Mouse (Mus musculus): ENCODE measurements around the gene E130309D02Rik.
A peak's percentile ranks its signal among the peaks of the same experiment; 100 is the strongest.

Gene E130309D02Rik

GRCm38 (mm10) chr5:143314730-143315513, at the start of gene E130309D02Rik:
TSS of gene E130309D02Rik (minus strand) at chr5:143315360.
- peak; percentile 80 to 90 for DNase-seq

- no peak for DNase-seq
These were observed 48.8 kb upstream of the E130309D02Rik start for GRCm38 (mm10) chr5:143363678-143364615.

GRCm38 (mm10) chr5:143361428-143361827, 46.3 kb upstream of the E130309D02Rik start:
- no peak for DNase-seq

GRCm38 (mm10) chr5:143360000-143360399, 44.8 kb upstream of the E130309D02Rik start:
- DNase-seq, result peak in 1 of 2 experiments; percentile 15

DNA sequence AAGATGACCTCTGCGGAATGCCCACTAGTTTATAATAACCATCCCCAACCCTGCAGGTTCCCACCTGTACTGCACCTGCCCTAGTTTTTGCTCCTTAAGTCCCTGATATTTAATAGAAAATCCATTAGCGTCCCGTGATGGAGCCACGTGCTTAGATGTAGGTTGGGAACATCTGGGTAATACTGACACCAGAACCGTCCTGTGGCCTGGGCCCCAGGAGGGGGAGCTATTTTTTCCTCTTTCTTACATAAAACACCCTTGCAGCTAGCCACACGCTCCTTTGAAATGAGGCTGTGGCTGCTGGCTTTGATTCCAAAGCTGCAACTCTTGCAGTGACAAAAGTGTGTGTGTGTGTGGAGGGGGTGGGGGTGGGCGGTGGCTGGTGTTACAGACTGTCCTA, 44.1 kb upstream of the E130309D02Rik start:
- DNase-seq, result no peak

GRCm38 (mm10) chr5:143357564-143357963, 42.4 kb upstream of the E130309D02Rik start:
- no peak for DNase-seq

GRCm38 (mm10) chr5:143356686-143357388, 41.7 kb upstream of the E130309D02Rik start, which contains the start of gene Grid2ip:
TSS of gene Grid2ip (plus strand) at chr5:143357338.
- no peak for DNase-seq

GRCm38 (mm10) chr5:143356017-143356416, 40.9 kb upstream of the E130309D02Rik start:
- DNase-seq, result no peak

GRCm38 (mm10) chr5:143346367-143346766, 31.2 kb upstream of the E130309D02Rik start:
- peak; percentile 58 to 63 for DNase-seq

- no peak for DNase-seq
These were observed 24.4 kb upstream of the E130309D02Rik start for GRCm38 (mm10) chr5:143339603-143340002.

- DNase-seq, result no peak
These were observed 21.4 kb upstream of the E130309D02Rik start for GRCm38 (mm10) chr5:143336559-143336958.

DNA sequence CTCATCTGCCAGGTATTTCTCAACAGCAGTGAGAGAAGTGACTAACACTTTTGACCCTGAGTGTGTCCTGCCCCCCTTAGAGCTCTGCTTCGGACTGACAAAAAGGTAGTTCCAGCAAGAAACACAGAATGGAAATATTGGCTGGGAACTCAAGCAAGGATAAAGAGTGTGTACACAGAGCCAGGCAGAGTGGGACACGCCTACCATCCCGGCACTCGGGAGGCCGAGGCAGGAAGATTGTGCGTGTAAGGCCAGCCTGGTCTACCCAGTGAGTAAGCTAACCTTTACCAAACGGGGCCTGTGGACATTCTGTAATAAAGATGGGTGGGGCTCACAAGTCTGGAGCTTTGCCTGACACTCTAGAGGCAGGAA, 19.9 kb upstream of the E130309D02Rik start:
- no peak for DNase-seq

DNA sequence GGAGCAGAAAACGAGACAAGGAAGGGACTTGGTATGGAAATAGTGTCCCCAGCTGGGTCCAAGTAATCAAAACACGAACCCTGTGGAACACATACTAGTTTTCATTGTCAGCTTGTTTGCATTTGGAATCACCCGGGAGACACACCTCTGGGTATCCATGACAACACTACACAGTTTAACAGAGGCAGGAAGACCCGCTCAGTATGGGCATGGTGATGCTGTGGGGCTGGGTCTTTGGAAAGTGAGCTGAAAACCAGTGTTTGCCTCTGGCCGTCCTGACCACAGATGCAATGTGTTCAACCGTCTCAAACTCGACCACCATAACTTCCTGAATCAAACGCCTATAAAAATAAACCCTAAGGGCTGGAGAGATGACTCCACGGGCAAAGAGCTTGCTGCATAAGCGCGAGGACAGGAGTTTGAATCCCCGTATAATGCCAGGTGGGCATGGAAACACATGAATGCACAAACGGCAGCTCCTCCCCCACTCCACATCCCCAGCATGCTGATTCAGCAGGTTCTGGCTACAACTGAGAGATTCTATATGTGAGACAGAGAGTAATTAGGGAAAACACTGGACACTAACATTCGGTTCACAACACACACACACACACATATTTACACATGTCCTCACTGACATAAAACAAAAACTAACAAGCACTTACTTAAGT, 19.4 kb upstream of the E130309D02Rik start:
- no peak for DNase-seq

GRCm38 (mm10) chr5:143333872-143334271, 18.7 kb upstream of the E130309D02Rik start:
- peak in 1 of 2 experiments; percentile 76 for DNase-seq

GRCm38 (mm10) chr5:143328690-143329495, 13.7 kb upstream of the E130309D02Rik start, which contains the start of gene Zdhhc4:
TSS of gene Zdhhc4 (minus strand) at chr5:143329256.
- peak; percentile 81 to 89 for DNase-seq

DNA sequence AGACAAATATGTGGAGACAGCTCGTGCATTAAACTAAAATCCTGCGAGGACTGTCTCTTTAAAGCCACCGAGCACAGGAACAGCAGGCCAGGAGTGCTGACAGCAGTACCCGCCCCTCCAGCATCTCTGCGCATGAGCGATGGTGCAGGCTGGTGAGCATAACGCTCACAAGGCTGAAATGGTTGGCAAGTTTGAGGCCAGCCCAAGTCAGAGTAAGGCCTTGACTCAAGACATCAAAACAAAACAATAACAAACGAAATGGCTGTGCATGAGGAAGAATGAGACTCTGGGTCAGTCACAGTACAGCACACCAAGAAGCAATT, 2.1 kb upstream of the E130309D02Rik start:
- DNase-seq, result peak; percentile 36 to 56

GRCm38 (mm10) chr5:143316605-143317287, 1.6 kb upstream of the E130309D02Rik start:
- no peak for DNase-seq

DNA sequence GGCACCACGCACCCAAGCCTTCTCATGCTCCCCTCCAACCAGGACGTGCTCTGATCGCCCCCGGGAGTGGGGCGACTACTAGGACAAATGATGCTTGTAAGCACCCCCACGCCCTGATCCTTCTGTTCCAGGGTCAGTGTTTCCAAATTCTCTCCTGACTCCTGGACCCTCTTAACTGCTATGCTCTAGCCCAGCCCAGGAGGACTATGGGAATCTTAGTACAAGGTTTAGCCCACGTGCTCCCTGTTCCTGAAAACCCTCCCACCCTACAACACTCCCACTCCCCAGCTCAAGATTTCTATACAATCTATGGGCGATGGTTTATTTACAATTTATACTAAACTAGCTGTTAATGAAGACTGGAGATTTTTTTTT, 341 bp upstream of the E130309D02Rik start:
- DNase-seq, result no peak

GRCm38 (mm10) chr5:143314183-143314729, 904 bp downstream of the E130309D02Rik start:
- no peak for DNase-seq

DNA sequence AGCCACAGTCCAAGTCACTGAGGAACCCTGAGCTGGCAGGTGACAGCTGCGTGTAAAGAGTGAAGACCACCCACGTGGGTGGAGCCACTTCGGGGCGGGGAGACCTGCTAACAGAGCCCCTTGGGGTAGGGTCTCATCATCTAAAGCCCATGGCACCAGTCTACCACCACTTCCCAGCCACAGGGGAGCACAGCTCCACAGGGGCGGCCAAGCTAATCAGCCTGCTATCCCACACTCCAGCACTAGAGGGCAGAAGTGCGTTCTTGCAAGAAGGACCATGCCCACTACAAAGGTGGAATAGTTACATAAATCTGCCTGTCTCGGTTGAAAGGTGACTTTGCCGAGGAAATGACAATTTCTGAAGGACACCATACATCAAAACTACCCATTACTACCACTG, 3.3 kb downstream of the E130309D02Rik start:
- DNase-seq, result peak; percentile 74 to 88

GRCm38 (mm10) chr5:143309916-143310315, 5.2 kb downstream of the E130309D02Rik start:
- no peak for DNase-seq

Data from kidney, adult 8-10 months (tissue).